Mouse (Mus musculus): ENCODE results near the gene Vezf1. TPM values are rescaled to one million over a fixed set of nuclear protein-coding genes. Genes with fewer than 3 reads are reported as not detected.

The Vezf1 gene
- total and polyA plus RNA-seq, 3 experiments = 8.0 to 20.8 TPM; not detected in 1

DNA sequence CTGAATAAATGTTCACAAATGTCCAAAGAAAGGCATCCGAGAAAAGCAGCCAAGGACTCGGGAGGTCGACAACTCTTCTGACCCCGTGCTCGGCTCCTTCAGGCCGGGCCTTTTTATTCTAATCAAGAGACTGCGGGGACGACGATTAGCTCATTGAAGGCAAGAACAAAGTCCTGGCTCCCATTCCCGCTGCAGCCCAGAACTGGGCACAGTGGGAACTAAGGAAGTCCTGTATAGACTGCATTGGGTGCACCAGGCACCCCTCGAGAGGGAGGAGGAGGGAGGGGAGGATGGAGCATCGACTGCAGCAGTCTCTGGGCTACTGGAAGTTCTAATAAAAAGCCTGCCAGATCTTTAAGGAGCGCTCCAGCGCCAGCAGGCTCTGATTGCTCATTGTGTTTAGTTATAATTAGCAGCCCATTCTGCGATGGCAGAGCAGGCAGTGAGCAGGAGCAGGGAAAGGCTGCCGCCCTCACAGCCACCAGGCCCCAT lies 39.8 kb upstream of the Vezf1 start:
- no peak overlapping the region for H3K4me3 ChIP-seq (ENCODE audit: control insufficient read depth in 1 of 2, insufficient read depth in 1 of 2, low read depth in 2 of 2, low read length in 2 of 2)
- H3K36me3 ChIP-seq (ENCODE audit: control insufficient read depth in 1 of 2, insufficient read depth in 2 of 2, low read length in 2 of 2) = no peaks in the 10 kb centered on the region
- H3K9ac ChIP-seq (ENCODE audit: control insufficient read depth, low read depth, low read length, poor library complexity, severe bottlenecking) = no peak overlapping the region
- H3K27me3 ChIP-seq (ENCODE audit: control insufficient read depth in 1 of 2, insufficient read depth in 2 of 2, low read length in 2 of 2) = peaks cover 1% of the 10 kb centered on the region in 2 experiments; a peak in 2 of 4 replicates
- no peaks in the 10 kb centered on the region for H3K4me1 ChIP-seq (ENCODE audit: control insufficient read depth in 1 of 2, insufficient read depth in 2 of 2, low read length in 2 of 2)
- no peaks in the 10 kb centered on the region for H3K9me3 ChIP-seq (replicated peaks; ENCODE audit: insufficient read depth, low read length)
- TF ChIP-seq HCFC1 (IDR thresholded peaks at IDR 0.05; ENCODE audit: low read depth, low read length) (no peak), ZKSCAN1 (IDR thresholded peaks at IDR 0.05; ENCODE audit: low read depth, low read length) (no peak), ZNF384 (IDR thresholded peaks at IDR 0.05; ENCODE audit: low read depth, low read length) (no peak), SIN3A (IDR thresholded peaks at IDR 0.05; ENCODE audit: low read length) (no peak), USF2 (IDR thresholded peaks at IDR 0.05; ENCODE audit: borderline replicate concordance in 1 of 2, insufficient read depth in 1 of 2, low read depth in 1 of 2, low read length in 2 of 2) (no peak), MYB (IDR thresholded peaks at IDR 0.05; ENCODE audit: low read depth, low read length) (no peak), GABPA (IDR thresholded peaks at IDR 0.05; ENCODE audit: low read depth, low read length) (no peak), NRF1 (IDR thresholded peaks at IDR 0.05; ENCODE audit: insufficient read depth, low read depth, low read length, poor library complexity, severe bottlenecking) (no peak), ELF1 (IDR thresholded peaks at IDR 0.05; ENCODE audit: low read depth, low read length) (no peak), JUND (IDR thresholded peaks at IDR 0.05; ENCODE audit: low read depth, low read length) (no peak), ETS1 (IDR thresholded peaks at IDR 0.05; ENCODE audit: low read depth, low read length) (no peak), USF1 (IDR thresholded peaks at IDR 0.05; ENCODE audit: low read depth, low read length) (no peak)
- no peak overlapping the region for H3K27ac ChIP-seq (ENCODE audit: control insufficient read depth, low read depth, low read length)
- DNase-seq (ENCODE audit: low read depth, low spot score) = no peak
- no peaks in the 10 kb centered on the region for H3K79me2 ChIP-seq (ENCODE audit: control insufficient read depth, insufficient read depth, low read length, poor library complexity)

DNA sequence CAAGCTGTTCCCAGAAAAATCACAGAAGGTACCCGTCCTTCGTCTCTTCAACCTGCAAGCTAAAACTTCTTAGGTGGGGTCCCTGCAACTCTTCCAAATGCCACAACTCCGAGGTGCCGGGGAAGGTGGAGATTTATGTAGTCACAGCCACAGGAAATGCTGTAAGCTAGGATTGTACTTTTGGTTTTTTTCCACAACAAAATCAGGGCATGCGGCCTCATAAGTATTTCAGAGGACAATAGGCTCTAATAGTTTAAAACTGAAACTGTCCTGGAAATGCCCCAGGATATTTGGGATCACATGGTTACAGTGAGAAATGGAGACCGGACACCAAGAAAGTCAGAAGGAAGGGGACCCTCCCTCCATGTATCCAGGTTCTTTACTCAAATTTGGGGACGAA lies 37.9 kb upstream of the Vezf1 start:
- peaks cover 0 to 1% of the 10 kb centered on the region in 2 experiments; a peak in 1 of 4 replicates for H3K27me3 ChIP-seq (ENCODE audit: control insufficient read depth in 1 of 2, insufficient read depth in 2 of 2, low read length in 2 of 2)
- no peaks in the 10 kb centered on the region for H3K4me1 ChIP-seq (ENCODE audit: control insufficient read depth in 1 of 2, insufficient read depth in 2 of 2, low read length in 2 of 2)
- TF ChIP-seq MYC (IDR thresholded peaks at IDR 0.05; ENCODE audit: low read depth, low read length) (no peak), CHD2 (IDR thresholded peaks at IDR 0.05; ENCODE audit: low read length) (no peak), ELF1 (IDR thresholded peaks at IDR 0.05; ENCODE audit: low read depth, low read length) (no peak), USF2 (IDR thresholded peaks at IDR 0.05; ENCODE audit: borderline replicate concordance in 1 of 2, insufficient read depth in 1 of 2, low read depth in 1 of 2, low read length in 2 of 2) (no peak)
- H3K27ac ChIP-seq (ENCODE audit: control insufficient read depth, low read depth, low read length) = no peak overlapping the region
- DNase-seq (ENCODE audit: low read depth, low spot score) = no peak
- H3K36me3 ChIP-seq (ENCODE audit: control insufficient read depth in 1 of 2, insufficient read depth in 2 of 2, low read length in 2 of 2) = no peaks in the 10 kb centered on the region
- no peaks in the 10 kb centered on the region for H3K9me3 ChIP-seq (replicated peaks; ENCODE audit: insufficient read depth, low read length)
- H3K79me2 ChIP-seq (ENCODE audit: control insufficient read depth, insufficient read depth, low read length, poor library complexity) = no peaks in the 10 kb centered on the region
- no peak overlapping the region for H3K9ac ChIP-seq (ENCODE audit: control insufficient read depth, low read depth, low read length, poor library complexity, severe bottlenecking)
- no peak overlapping the region for H3K4me3 ChIP-seq (ENCODE audit: control insufficient read depth in 1 of 2, insufficient read depth in 1 of 2, low read depth in 2 of 2, low read length in 2 of 2)
